Mouse (Mus musculus): ENCODE data around the gene Atf6b. TPM values are rescaled to one million over a fixed set of nuclear protein-coding genes. Genes with fewer than 3 reads are reported as not detected.

Atf6b gene
- polyA plus RNA-seq, 1 experiment from 2014 or later, result 125 TPM

DNA sequence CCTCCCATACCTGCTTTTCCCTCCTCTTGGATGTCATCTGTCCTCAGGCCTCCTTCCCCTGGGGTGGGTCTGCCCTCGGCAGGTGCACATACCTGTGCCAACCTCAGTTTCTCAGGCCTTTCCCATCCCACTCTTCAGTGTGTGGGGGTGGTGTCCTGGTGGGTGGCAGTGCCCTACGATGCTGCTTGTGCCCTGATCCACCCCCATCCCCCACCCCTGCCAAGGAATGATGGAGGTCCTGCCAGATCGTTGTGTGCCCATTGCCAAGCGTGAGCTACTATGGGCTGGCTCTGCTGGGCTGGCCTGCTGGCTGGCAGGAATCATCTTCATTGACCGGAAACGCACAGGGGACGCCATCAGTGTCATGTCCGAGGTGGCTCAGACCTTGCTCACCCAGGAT, 35.9 kb upstream of the Atf6b start:
- ATAC-seq (replicated peaks), result no peak

DNA sequence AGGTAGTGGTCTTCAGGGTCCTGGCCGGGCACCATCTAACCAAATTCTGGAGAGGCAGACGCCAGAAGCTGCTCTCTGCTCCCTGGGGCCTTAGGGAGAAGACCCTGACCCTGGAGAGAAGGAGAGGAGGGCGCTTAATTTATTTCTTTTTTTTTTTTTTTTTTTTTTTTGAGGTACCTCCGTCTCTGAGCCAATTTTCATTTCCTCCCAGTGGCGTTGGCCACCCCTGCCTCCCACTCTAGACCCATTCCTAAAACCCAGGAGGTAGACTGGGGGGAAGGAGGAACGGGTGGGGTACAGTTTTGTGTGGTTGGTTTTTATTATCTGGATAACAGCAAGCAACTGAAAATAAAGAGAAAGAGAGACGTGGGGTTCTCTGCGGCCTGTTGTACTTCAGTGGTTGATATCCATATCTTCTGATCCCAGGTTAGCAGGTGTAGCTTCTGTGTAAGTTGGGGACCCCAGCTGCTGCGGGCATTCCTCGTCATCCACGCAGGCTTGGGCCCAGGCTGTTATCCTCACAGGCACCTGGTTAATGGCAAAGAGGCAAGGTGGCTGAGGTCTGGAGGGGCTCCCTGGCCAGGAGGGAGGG, 33.8 kb upstream of the Atf6b start:
- no peaks in the 10 kb centered on the region for H3K9me3 ChIP-seq
- no peak overlapping the region for H3K4me2 ChIP-seq
- no peak overlapping the region for H3K27ac ChIP-seq
- ATAC-seq (replicated peaks), result no peak
- no peaks in the 10 kb centered on the region for H3K27me3 ChIP-seq (replicated peaks)
- H3K9ac ChIP-seq, result no peak overlapping the region
- peaks cover 36% of the 10 kb centered on the region for H3K36me3 ChIP-seq (replicated peaks)
- H3K4me1 ChIP-seq, result peaks cover 9% of the 10 kb centered on the region
- H3K4me3 ChIP-seq, result no peak overlapping the region
- WGBS, result 84% methylated on average over 11 of the region's 11 CpGs

More for the DNA sequence above, 35.9 kb upstream of the Atf6b start:
- Histone ChIP-seq H3K27ac (no peak overlapping the region), H3K4me2 (no peak overlapping the region), H3K9me3 (no peaks in the 10 kb centered on the region), H3K9ac (no peak overlapping the region), H3K4me1 (peaks cover 28% of the 10 kb centered on the region), H3K36me3 (replicated peaks) (peaks cover 33% of the 10 kb centered on the region), H3K4me3 (no peak overlapping the region), H3K27me3 (replicated peaks) (no peaks in the 10 kb centered on the region)
- 96% methylated on average over 8 of the region's 8 CpGs for WGBS

GRCm38 (mm10) chr17:34613830-34614229, 33.1 kb upstream of the Atf6b start:
- Histone ChIP-seq H3K9ac (no peak overlapping the region), H3K4me3 (no peak overlapping the region), H3K9me3 (no peaks in the 10 kb centered on the region), H3K4me2 (no peak overlapping the region), H3K4me1 (peaks cover 3% of the 10 kb centered on the region), H3K27ac (no peak overlapping the region), H3K27me3 (replicated peaks) (no peaks in the 10 kb centered on the region), H3K36me3 (replicated peaks) (peaks cover 36% of the 10 kb centered on the region)
- ATAC-seq (replicated peaks), result no peak
- WGBS, result 88% methylated on average over 10 of the region's 10 CpGs

DNA sequence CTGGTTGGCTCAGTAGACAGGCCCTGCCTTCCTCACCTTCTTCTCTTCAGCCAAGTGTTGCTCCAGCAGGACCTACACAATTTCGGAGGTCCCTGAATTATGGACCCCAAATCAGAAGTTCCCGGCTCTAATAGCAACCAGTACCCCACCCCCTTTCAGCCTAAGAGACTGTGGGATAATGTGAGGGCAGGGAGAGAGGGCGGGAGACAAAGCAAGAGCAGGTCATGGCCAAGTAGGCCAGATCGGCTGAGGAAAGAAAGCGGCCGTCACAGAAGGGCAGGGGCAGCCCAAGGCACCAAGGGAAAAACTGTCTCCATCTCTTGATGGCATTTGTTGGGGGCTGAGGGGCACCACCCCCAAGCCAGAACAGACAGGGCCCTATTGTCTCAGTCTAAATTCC, 31.1 kb upstream of the Atf6b start, which contains the start of gene Egfl8:
TSS of gene Egfl8 (minus strand) at position 101 of the 400 bp plus-strand sequence.
- Histone ChIP-seq H3K9ac (no peak within 1 kb of the TSS), H3K4me1 (no peaks in the 10 kb centered on the region), H3K36me3 (replicated peaks) (peaks cover 38% of the 10 kb centered on the region), H3K9me3 (no peaks in the 10 kb centered on the region), H3K4me2 (no peak within 1 kb of the TSS), H3K27me3 (replicated peaks) (no peaks in the 10 kb centered on the region), H3K4me3 (no peak within 1 kb of the TSS), H3K27ac (peak within 1 kb of the TSS; percentile 14; the same call in 1 of the 2 replicates)
- 58% methylated on average over 6 of the region's 6 CpGs for WGBS
- ATAC-seq (replicated peaks), result no peak

DNA sequence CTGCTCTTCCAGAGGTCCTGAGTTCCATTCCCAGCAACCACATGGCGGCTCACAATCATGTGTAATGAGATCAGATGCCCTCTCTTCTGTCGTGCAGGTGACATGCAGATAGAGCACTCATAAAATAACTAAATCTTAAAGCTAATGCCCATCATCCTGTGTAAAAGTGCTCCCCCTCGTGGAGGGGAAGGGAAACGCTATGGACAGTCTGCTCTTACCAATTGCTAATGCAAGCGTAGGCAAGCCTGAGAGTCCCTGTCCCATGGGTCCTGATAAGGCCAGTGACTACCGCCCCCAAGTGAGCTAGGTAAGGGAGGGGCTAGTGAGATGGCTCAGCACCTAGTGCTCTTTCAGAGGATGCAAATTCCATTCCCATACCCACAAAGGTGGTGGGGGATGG, 27.9 kb upstream of the Atf6b start:
- H3K36me3 ChIP-seq (replicated peaks), result peaks cover 23% of the 10 kb centered on the region
- H3K4me2 ChIP-seq, result no peak overlapping the region
- 14% methylated on average over 6 of the region's 6 CpGs for WGBS
- no peaks in the 10 kb centered on the region for H3K27me3 ChIP-seq (replicated peaks)
- no peaks in the 10 kb centered on the region for H3K4me1 ChIP-seq
- no peak overlapping the region for H3K27ac ChIP-seq
- ATAC-seq (replicated peaks), result no peak
- H3K9me3 ChIP-seq, result no peaks in the 10 kb centered on the region
- H3K9ac ChIP-seq, result no peak overlapping the region
- H3K4me3 ChIP-seq, result no peak overlapping the region

- H3K9me3 ChIP-seq, result no peaks in the 10 kb centered on the region
- no peak overlapping the region for H3K9ac ChIP-seq
- peaks cover 6% of the 10 kb centered on the region for H3K4me1 ChIP-seq
- H3K4me2 ChIP-seq, result no peak overlapping the region
- H3K4me3 ChIP-seq, result no peak overlapping the region
- no peak overlapping the region for H3K27ac ChIP-seq
- peaks cover 15% of the 10 kb centered on the region; the same call in 1 of the 2 replicates for H3K36me3 ChIP-seq (replicated peaks)
- 94% methylated on average over 8 of the region's 8 CpGs for WGBS
- ATAC-seq (replicated peaks), result no peak
- H3K27me3 ChIP-seq (replicated peaks), result no peaks in the 10 kb centered on the region
Observed at GRCm38 (mm10) chr17:34621006-34621405, 25.9 kb upstream of the Atf6b start.

DNA sequence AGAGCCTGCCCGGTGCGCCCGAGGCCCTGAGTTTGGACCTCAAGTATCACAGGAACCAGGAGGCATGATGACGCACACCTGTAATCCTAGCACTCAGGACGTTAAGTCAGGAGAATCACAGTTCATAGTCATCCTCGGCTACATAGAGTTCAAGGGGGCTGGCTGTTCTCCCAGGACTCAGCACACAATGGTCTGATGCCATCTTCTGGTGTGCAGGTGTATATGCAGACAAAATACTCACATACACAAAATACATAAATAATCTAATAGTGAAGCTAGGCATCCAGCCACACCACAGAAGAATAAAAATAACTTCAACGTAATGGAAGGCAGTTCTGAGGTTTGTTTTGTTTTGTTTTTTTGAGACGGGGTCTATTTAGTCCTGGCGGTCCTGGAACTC, 23.8 kb upstream of the Atf6b start:
- H3K36me3 ChIP-seq (replicated peaks), result 0 out of 2 replicates have a peak, but pooled peaks cover 12% of the 10 kb centered on the region
- H3K27ac ChIP-seq, result no peak overlapping the region
- H3K4me3 ChIP-seq, result no peak overlapping the region
- no peaks in the 10 kb centered on the region for H3K27me3 ChIP-seq (replicated peaks)
- H3K9me3 ChIP-seq, result no peaks in the 10 kb centered on the region
- no peak overlapping the region for H3K4me2 ChIP-seq
- 88% methylated on average over 9 of the region's 9 CpGs for WGBS
- no peak for ATAC-seq (replicated peaks)
- peaks cover 17% of the 10 kb centered on the region for H3K4me1 ChIP-seq
- no peak overlapping the region for H3K9ac ChIP-seq

DNA sequence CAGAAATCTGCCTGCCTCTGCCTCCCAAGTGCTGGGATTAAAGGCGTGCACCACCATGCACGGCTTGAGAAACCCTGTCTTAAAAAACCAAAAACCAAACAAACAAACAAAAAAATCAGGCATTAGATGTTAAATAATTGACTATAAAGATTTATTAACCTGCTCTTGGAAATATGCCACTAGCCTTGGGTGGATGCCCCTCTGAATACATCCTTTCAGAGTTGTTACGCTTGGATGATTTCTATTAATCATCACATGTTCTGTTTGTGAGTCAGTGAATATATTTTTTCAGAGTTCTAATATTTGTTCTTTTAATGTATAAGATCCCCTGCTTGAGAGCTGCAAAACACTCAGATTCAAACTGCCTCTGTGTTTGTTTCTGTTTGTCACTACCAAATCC, 22.0 kb upstream of the Atf6b start:
- 95% methylated on average over 3 of the region's 3 CpGs for WGBS
- H3K27me3 ChIP-seq (replicated peaks), result no peaks in the 10 kb centered on the region
- 0 out of 2 replicates have a peak, but pooled peaks cover 9% of the 10 kb centered on the region for H3K36me3 ChIP-seq (replicated peaks)
- H3K9ac ChIP-seq, result no peak overlapping the region
- H3K4me2 ChIP-seq, result no peak overlapping the region
- no peak for ATAC-seq (replicated peaks)
- no peak overlapping the region for H3K4me3 ChIP-seq
- H3K4me1 ChIP-seq, result peaks cover 34% of the 10 kb centered on the region
- H3K9me3 ChIP-seq, result no peaks in the 10 kb centered on the region
- no peak overlapping the region for H3K27ac ChIP-seq

DNA sequence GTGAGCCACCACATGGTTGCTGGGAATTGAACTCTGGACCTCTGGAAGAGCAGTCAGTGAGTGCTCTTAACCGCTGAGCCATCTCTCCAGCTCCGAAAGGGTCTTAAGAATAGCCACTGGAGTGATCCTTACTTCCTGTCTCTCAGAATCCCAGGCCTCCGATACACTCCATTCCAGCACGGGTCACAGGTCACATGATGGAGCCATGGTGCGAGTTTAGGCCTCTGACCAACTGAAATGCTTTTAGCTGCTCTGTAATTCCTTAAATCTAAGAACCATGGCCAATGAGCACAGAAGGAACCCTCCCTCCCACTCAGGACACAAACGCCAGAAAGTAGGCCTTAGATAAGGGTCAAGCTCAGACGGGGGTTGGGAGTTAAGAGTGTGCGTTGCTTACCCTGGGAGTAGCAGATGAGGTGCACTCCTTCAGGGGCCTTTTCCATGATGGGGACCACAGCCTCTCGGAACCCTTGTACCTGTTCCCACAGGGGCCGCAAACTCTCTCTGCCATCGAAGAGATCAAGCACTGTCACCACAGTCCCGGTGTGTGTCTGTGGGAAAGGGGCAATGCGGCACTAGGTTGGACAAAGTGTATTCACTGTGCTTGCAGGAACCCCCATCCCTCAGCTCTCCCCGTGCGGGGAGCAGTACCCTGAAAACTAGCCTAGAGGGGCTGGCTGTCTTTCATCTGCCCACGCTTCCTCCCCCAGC, 20.7 kb upstream of the Atf6b start:
- 50% methylated on average over 16 of the region's 16 CpGs for WGBS
- peak overlapping the region; percentile 71 for H3K4me3 ChIP-seq
- peak overlapping the region; percentile 63 for H3K9ac ChIP-seq
- peaks cover 47% of the 10 kb centered on the region for H3K4me1 ChIP-seq
- peak overlapping the region; percentile 89 for H3K4me2 ChIP-seq
- peak overlapping the region; percentile 95 for H3K27ac ChIP-seq
- no peaks in the 10 kb centered on the region; the same call in 1 of the 2 replicates for H3K27me3 ChIP-seq (replicated peaks)
- no peaks in the 10 kb centered on the region for H3K9me3 ChIP-seq
- no peak for ATAC-seq (replicated peaks)
- H3K36me3 ChIP-seq (replicated peaks), result 0 out of 2 replicates have a peak, but pooled peaks cover 9% of the 10 kb centered on the region

DNA sequence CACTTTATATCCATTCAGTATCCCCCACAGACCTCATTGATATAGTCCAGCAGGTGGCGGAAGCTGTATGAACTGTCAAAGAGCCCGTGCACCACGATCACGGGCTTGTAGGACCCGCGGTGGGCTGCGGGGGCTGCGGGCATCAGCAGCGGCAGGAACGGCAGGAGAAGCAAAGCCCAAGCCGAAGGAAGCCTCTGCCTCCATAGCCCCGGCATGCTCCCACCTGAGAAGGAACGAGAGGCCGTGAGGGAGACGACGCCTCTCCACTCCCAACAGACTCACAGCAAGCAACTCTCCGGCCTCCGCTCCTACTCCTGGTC, 20.2 kb upstream of the Atf6b start:
- H3K9me3 ChIP-seq, result no peaks in the 10 kb centered on the region
- peaks cover 52% of the 10 kb centered on the region for H3K4me1 ChIP-seq
- H3K27me3 ChIP-seq (replicated peaks), result no peaks in the 10 kb centered on the region; the same call in 1 of the 2 replicates
- ATAC-seq (replicated peaks), result peak; percentile 35
- peak overlapping the region; percentile 95 for H3K27ac ChIP-seq
- peak overlapping the region; percentile 71 for H3K4me3 ChIP-seq
- WGBS, result under 1% methylated on average over 18 of the region's 18 CpGs
- H3K36me3 ChIP-seq (replicated peaks), result 0 out of 2 replicates have a peak, but pooled peaks cover 9% of the 10 kb centered on the region
- peak overlapping the region; percentile 63 for H3K9ac ChIP-seq
- peak overlapping the region; percentile 89 for H3K4me2 ChIP-seq

DNA sequence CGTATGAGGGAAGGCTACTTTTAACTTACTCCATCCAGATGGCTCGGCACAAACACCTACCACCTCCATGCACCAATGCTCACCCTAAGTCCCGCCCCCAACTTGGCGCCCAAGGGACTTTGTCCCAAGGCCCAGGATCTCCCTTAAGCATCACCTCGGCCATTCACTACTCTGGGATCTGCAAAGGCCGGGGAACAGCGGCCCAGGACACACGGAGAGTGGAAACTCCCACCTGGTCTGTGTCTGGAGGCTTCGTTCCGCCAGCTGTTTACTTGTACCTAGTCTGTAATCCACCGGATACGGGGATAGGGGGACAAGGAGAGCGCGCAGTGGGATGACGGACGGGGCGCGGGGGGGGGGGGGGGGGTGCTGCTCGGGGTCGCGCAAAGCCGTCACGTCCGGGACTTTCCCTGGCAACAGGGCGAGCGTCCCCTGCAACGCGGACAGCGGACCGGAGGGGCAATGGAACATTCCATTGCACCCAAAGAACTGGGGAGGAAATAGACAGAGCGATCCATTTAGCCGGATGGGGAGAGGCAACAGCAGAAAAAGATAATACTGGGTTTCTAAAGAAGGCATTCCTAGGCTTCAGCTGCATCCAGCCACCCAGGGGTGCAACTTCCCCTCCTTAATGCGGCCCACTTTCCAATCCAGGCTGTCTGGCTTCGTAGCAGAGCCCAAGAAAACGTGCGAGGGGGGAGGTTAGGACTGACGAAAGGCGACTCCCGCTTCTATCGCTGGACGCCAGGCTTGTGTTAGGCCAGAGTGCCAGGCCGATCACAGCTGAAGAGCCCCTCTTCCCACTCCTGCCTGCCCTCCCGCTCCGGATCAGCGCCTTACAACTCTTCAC, 19.6 kb upstream of the Atf6b start:
- Histone ChIP-seq H3K4me1 (peaks cover 58% of the 10 kb centered on the region), H3K4me3 (peak overlapping the region; percentile 71), H3K4me2 (peak overlapping the region; percentile 89), H3K27ac (peak overlapping the region; percentile 95), H3K27me3 (replicated peaks) (no peaks in the 10 kb centered on the region; the same call in 1 of the 2 replicates), H3K9ac (peak overlapping the region; percentile 63), H3K9me3 (no peaks in the 10 kb centered on the region), H3K36me3 (replicated peaks) (0 out of 2 replicates have a peak, but pooled peaks cover 9% of the 10 kb centered on the region)
- ATAC-seq (replicated peaks), result peak; percentile 74
- WGBS, result under 1% methylated on average over 43 of the region's 45 CpGs

All from midbrain, embryonic 15.5 days (tissue).